Mouse (Mus musculus) brain, embryonic 14.5 days (tissue): ENCODE data around the gene Tnrc6c.

Experiments used
- CTCF ChIP-seq: fragments of 200-500 bp; IDR thresholded peaks from 2 replicates; pipeline ENCODE4 v1.5.1; 2012; ENCODE audit warnings: inconsistent platforms, mild to moderate bottlenecking, moderate library complexity, borderline replicate concordance; ENCODE audit not compliant: insufficient read depth, insufficient read length; ENCODE audit errors: extremely low read depth
- POLR2A ChIP-seq: fragments of 200-500 bp; IDR thresholded peaks from 2 replicates; pipeline ENCODE4 v1.6.1; 2012; ENCODE audit warnings: mild to moderate bottlenecking, inconsistent platforms, borderline replicate concordance; ENCODE audit not compliant: poor library complexity, insufficient read depth, insufficient read length, severe bottlenecking; ENCODE audit errors: extremely low read depth

DNA sequence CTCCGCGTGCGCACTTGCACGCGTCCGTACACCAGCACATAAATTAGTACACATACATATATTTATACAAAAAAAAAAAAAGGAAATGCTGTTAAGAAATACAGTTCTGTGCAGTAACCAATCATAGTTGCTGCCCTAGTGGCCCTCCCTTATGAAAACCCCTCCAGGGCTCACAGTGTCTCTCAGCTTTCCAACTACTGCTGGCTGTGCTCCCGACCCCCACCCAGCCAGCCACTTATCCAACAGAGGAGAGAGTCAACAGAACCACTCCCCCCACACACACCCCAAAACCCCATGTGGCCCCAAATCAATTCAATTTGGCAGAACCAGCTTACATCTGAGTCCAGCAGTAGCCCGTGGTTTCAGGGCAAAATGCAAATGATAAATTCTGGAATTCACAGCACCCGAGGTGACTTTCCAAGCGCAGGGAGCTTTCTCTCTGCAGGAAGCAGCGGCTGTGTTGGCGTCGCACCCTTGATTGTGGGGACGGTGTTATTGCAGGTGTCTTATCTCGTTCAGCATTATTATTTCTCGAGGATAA is 36.7 kb upstream of the Tnrc6c start:
- TF ChIP-seq CTCF (no peak), POLR2A (no peak)
